Mouse (Mus musculus) heart, postnatal 0 days (tissue): ENCODE results near the gene Psmb9. TPM values are rescaled to one million over a fixed set of nuclear protein-coding genes. Genes with fewer than 3 reads are reported as not detected.
A peak's percentile ranks its signal among the peaks of the same experiment; 100 is the strongest.

ENCODE experiments used
- ATAC-seq: fragments of 200-750 bp; cut with Nextera tagmentation; 2 replicates; pipeline ENCODE4 v1.8.0; 2017; ENCODE audit warnings: low read depth, moderate number of reproducible peaks, moderate library complexity; ENCODE audit not compliant: insufficient read depth
- DNase-seq: peaks from one replicate; pipeline ENCODE4 v3.0.0-alpha.2; 2016; ENCODE audit warnings: low spot score
- H3K27ac ChIP-seq: fragments of 300-500 bp; sonication (generic); 2 replicates; pipeline ENCODE4 v1.5.1; 2014; ENCODE audit warnings: low read depth, mild to moderate bottlenecking
- H3K27me3 ChIP-seq: fragments of 300-500 bp; sonication (generic); 2 replicates; pipeline ENCODE4 v1.6.1; 2014; ENCODE audit warnings: low read length, mixed read lengths; ENCODE audit not compliant: control insufficient read depth, insufficient read depth
- H3K36me3 ChIP-seq: fragments of 300-500 bp; sonication (generic); replicated peaks from 2 replicates; pipeline ENCODE4 v1.6.1; 2014; ENCODE audit warnings: low read length, mixed read lengths; ENCODE audit not compliant: control insufficient read depth, insufficient read depth
- H3K4me1 ChIP-seq: fragments of 300-500 bp; sonication (generic); 2 replicates; pipeline ENCODE4 v1.6.1; 2014; ENCODE audit warnings: antibody characterized with exemption; ENCODE audit not compliant: control insufficient read depth, insufficient read depth
- H3K4me2 ChIP-seq: fragments of 300-500 bp; sonication (generic); 2 replicates; pipeline ENCODE4 v1.6.1; 2014; ENCODE audit warnings: low read depth, mild to moderate bottlenecking, low read length, moderate library complexity
- H3K4me3 ChIP-seq: fragments of 300-500 bp; sonication (generic); 2 replicates; pipeline ENCODE4 v1.5.1; 2014; ENCODE audit warnings: low read depth, low read length
- H3K9ac ChIP-seq: fragments of 300-500 bp; sonication (generic); replicated peaks from 2 replicates; pipeline ENCODE4 v1.6.1; 2014; ENCODE audit warnings: low read depth, low read length, mixed read lengths
- H3K9me3 ChIP-seq: fragments of 300-500 bp; sonication (generic); replicated peaks from 2 replicates; pipeline ENCODE4 v1.6.1; 2016; ENCODE audit warnings: low read length; ENCODE audit not compliant: control insufficient read depth
- CTCF ChIP-seq: IDR thresholded peaks from 2 replicates; pipeline ENCODE4 v1.5.1; 2016; ENCODE audit warnings: antibody characterized with exemption, control low read depth, low read depth
- EP300 ChIP-seq: IDR thresholded peaks from 2 replicates; pipeline ENCODE4 v1.6.1; 2016; ENCODE audit warnings: antibody characterized with exemption, low read depth
- WGBS: fragments of 180-500 bp; shearing (Covaris S2); extraction: QIAGEN DNeasy Blood & Tissue Kit; methylation state at CpG from one replicate; pipeline ENCODE4 v1.1.7; 2014; 5-methylcytosine and 5-hydroxymethylcytosine counted together
- polyA plus RNA-seq: library from polyadenylated mRNA; unstranded; fragments of >200 nt; fragmentation: Nextera tagmentation; extraction: Ambion mirVana; gene quantifications from 2 replicates; pipeline ENCODE4 v1.2.1, GENCODE M21; 2015
- total RNA-seq: library from RNA; depleted of rRNA; stranded (reverse); fragments of >200 nt; gene quantifications from 2 replicates; pipeline ENCODE4 v1.2.3, GENCODE M21; 2014; ENCODE audit warnings: low replicate concordance; rRNA removed

Gene Psmb9
- total and polyA plus RNA-seq, 2 experiments from 2014 or later = 2.5 to 2.9 TPM

GRCm38 (mm10) chr17:34135297-34136224 lies 52.0 kb downstream of the Psmb9 start:
- H3K27me3 ChIP-seq = peaks cover 42% of the 10 kb centered on the region
- H3K9me3 ChIP-seq = no peaks in the 10 kb centered on the region
- H3K4me2 ChIP-seq = peak overlapping the region; percentile 69
- H3K36me3 ChIP-seq = no peaks in the 10 kb centered on the region
- H3K27ac ChIP-seq = no peak overlapping the region
- peak overlapping the region; percentile 37 for H3K4me3 ChIP-seq
- H3K9ac ChIP-seq = no peak overlapping the region
- DNase-seq (peak; percentile 98), ATAC-seq (peak; percentile 99)
- peaks cover 10% of the 10 kb centered on the region for H3K4me1 ChIP-seq
- 7% methylated on average over 31 of the region's 31 CpGs for WGBS
- no peak for TF ChIP-seq EP300
- TF ChIP-seq CTCF = peak; percentile 100

GRCm38 (mm10) chr17:34134451-34134850 lies 53.1 kb downstream of the Psmb9 start:
- Histone ChIP-seq H3K9ac (no peak overlapping the region), H3K27me3 (peaks cover 31% of the 10 kb centered on the region), H3K27ac (no peak overlapping the region), H3K36me3 (no peaks in the 10 kb centered on the region), H3K4me1 (peaks cover 2% of the 10 kb centered on the region), H3K4me2 (no peak overlapping the region), H3K9me3 (no peaks in the 10 kb centered on the region), H3K4me3 (no peak overlapping the region)
- DNase-seq = no peak
- no peak for ATAC-seq
- TF ChIP-seq EP300 (no peak), CTCF (no peak)
- 75% methylated on average over 3 of the region's 3 CpGs for WGBS

- TF ChIP-seq EP300 (no peak), CTCF (peak; percentile 34)
- Histone ChIP-seq H3K9ac (no peak overlapping the region), H3K4me1 (0 out of 2 replicates have a peak, but pooled peaks cover 1% of the 10 kb centered on the region), H3K27me3 (peaks cover 19% of the 10 kb centered on the region), H3K4me2 (no peak overlapping the region), H3K36me3 (no peaks in the 10 kb centered on the region), H3K4me3 (no peak overlapping the region), H3K9me3 (no peaks in the 10 kb centered on the region), H3K27ac (no peak overlapping the region)
- no peak for DNase-seq
- WGBS = 78% methylated on average over 11 of the region's 11 CpGs
- ATAC-seq = no peak
Observed at GRCm38 (mm10) chr17:34133289-34133688, 54.3 kb downstream of the Psmb9 start.

Other genes starting within 250 kb of the Psmb9 start
- 28.6 and 77.4 TPM in 2 replicates for gene Pfdn6, start 247.4 kb downstream of the Psmb9 start, total RNA-seq
- gene Pfdn6, start 247.4 kb downstream of the Psmb9 start, polyA plus RNA-seq = 123 and 128 TPM in 2 replicates
- gene Wdr46, start 247.1 kb downstream of the Psmb9 start, total RNA-seq = 6.7 and 10.9 TPM in 2 replicates
- gene Wdr46, start 247.1 kb downstream of the Psmb9 start, polyA plus RNA-seq = 8.9 and 11.1 TPM in 2 replicates
- gene B3galt4, start 236.3 kb downstream of the Psmb9 start, total RNA-seq = 0.53 and 0.70 TPM in 2 replicates
- gene B3galt4, start 236.3 kb downstream of the Psmb9 start, polyA plus RNA-seq = 5.5 and 6.1 TPM in 2 replicates
- 28.2 and 31.8 TPM in 2 replicates for gene Vps52, start 232.0 kb downstream of the Psmb9 start, total RNA-seq
- 27.8 TPM in 2 replicates for gene Vps52, start 232.0 kb downstream of the Psmb9 start, polyA plus RNA-seq
- gene Rps18, start 231.8 kb downstream of the Psmb9 start, total RNA-seq = 1,548 and 1,735 TPM in 2 replicates
- 845 and 880 TPM in 2 replicates for gene Rps18, start 231.8 kb downstream of the Psmb9 start, polyA plus RNA-seq
- 61.0 and 84.5 TPM in 2 replicates for gene H2-K1, start 187.4 kb downstream of the Psmb9 start, total RNA-seq
- gene H2-K1, start 187.4 kb downstream of the Psmb9 start, polyA plus RNA-seq = 42.9 and 48.4 TPM in 2 replicates
- 22.5 and 48.5 TPM in 2 replicates for gene Ring1, start 163.1 kb downstream of the Psmb9 start, total RNA-seq
- 10.3 and 11.9 TPM in 2 replicates for gene Ring1, start 163.1 kb downstream of the Psmb9 start, polyA plus RNA-seq
- gene H2-Ke6, start 159.7 kb downstream of the Psmb9 start, total RNA-seq = 80.6 and 101 TPM in 2 replicates
- gene H2-Ke6, start 159.7 kb downstream of the Psmb9 start, polyA plus RNA-seq = 58.5 and 64.6 TPM in 2 replicates
- 88.7 and 97.2 TPM in 2 replicates for gene Slc39a7, start 156.1 kb downstream of the Psmb9 start, total RNA-seq
- gene Slc39a7, start 156.1 kb downstream of the Psmb9 start, polyA plus RNA-seq = 79.7 and 85.4 TPM in 2 replicates
- 29.4 and 36.6 TPM in 2 replicates for gene Rxrb, start 156.0 kb downstream of the Psmb9 start, total RNA-seq
- 28.4 and 31.2 TPM in 2 replicates for gene Rxrb, start 156.0 kb downstream of the Psmb9 start, polyA plus RNA-seq
- gene Col11a2, start 148.3 kb downstream of the Psmb9 start, total RNA-seq = 1.4 and 1.9 TPM in 2 replicates
- 0.25 and 0.29 TPM in 2 replicates for gene Col11a2, start 148.3 kb downstream of the Psmb9 start, polyA plus RNA-seq
- gene H2-Oa, start 95.4 kb downstream of the Psmb9 start, total RNA-seq = not detected in 2 replicates
- gene H2-Oa, start 95.4 kb downstream of the Psmb9 start, polyA plus RNA-seq = not detected in 2 replicates
- gene H2-DMa, start 68.2 kb downstream of the Psmb9 start, total RNA-seq = 2.6 and 7.2 TPM in 2 replicates
- 4.2 and 4.6 TPM in 2 replicates for gene H2-DMa, start 68.2 kb downstream of the Psmb9 start, polyA plus RNA-seq
- gene Brd2, start 65.1 kb downstream of the Psmb9 start, total RNA-seq = 83.2 and 87.5 TPM in 2 replicates
- gene Brd2, start 65.1 kb downstream of the Psmb9 start, polyA plus RNA-seq = 33.4 and 38.4 TPM in 2 replicates
- gene H2-DMb2, start 44.5 kb downstream of the Psmb9 start, total RNA-seq = 1.5 TPM in 1 of 2 replicates, not detected in the other
- 0.33 and 0.38 TPM in 2 replicates for gene H2-DMb2, start 44.5 kb downstream of the Psmb9 start, polyA plus RNA-seq
- gene H2-DMb1, start 34.7 kb downstream of the Psmb9 start, total RNA-seq = 0.19 TPM in 1 of 2 replicates, not detected in the other
- gene H2-DMb1, start 34.7 kb downstream of the Psmb9 start, polyA plus RNA-seq = 0.65 and 0.90 TPM in 2 replicates
- 8.8 and 10.7 TPM in 2 replicates for gene Tap1, start 211 bp downstream of the Psmb9 start, total RNA-seq
- 2.7 and 3.7 TPM in 2 replicates for gene Tap1, start 211 bp downstream of the Psmb9 start, polyA plus RNA-seq
- gene Psmb8, start 10.0 kb upstream of the Psmb9 start, total RNA-seq = 9.7 and 11.0 TPM in 2 replicates
- 9.4 and 9.9 TPM in 2 replicates for gene Psmb8, start 10.0 kb upstream of the Psmb9 start, polyA plus RNA-seq
- gene Tap2, start 15.8 kb upstream of the Psmb9 start, total RNA-seq = 3.3 and 14.5 TPM in 2 replicates
- gene Tap2, start 15.8 kb upstream of the Psmb9 start, polyA plus RNA-seq = 7.0 and 7.5 TPM in 2 replicates
- gene H2-Ob, start 51.1 kb upstream of the Psmb9 start, total RNA-seq = not detected in 2 replicates
- gene H2-Ob, start 51.1 kb upstream of the Psmb9 start, polyA plus RNA-seq = 0.08 and 0.14 TPM in 2 replicates
- gene H2-Ab1, start 69.9 kb upstream of the Psmb9 start, total RNA-seq = 0.69 and 4.1 TPM in 2 replicates
- 2.0 and 3.6 TPM in 2 replicates for gene H2-Ab1, start 69.9 kb upstream of the Psmb9 start, polyA plus RNA-seq
- gene H2-Aa, start 100.1 kb upstream of the Psmb9 start, total RNA-seq = 5.8 TPM in 1 of 2 replicates, not detected in the other
- 1.7 and 2.5 TPM in 2 replicates for gene H2-Aa, start 100.1 kb upstream of the Psmb9 start, polyA plus RNA-seq
- 1.2 TPM in 1 of 2 replicates, not detected in the other for gene H2-Eb1, start 118.1 kb upstream of the Psmb9 start, total RNA-seq
- 4.1 and 4.4 TPM in 2 replicates for gene H2-Eb1, start 118.1 kb upstream of the Psmb9 start, polyA plus RNA-seq
- not detected in 2 replicates for gene H2-Eb2, start 137.9 kb upstream of the Psmb9 start, total RNA-seq
- not detected in 2 replicates for gene H2-Eb2, start 137.9 kb upstream of the Psmb9 start, polyA plus RNA-seq
- not detected in 2 replicates for gene Btnl2, start 167.1 kb upstream of the Psmb9 start, total RNA-seq
- gene Btnl2, start 167.1 kb upstream of the Psmb9 start, polyA plus RNA-seq = not detected in 2 replicates
- not detected in 2 replicates for gene Btnl1, start 189.4 kb upstream of the Psmb9 start, total RNA-seq
- not detected in 2 replicates for gene Btnl1, start 189.4 kb upstream of the Psmb9 start, polyA plus RNA-seq
- gene BC051142, start 211.1 kb upstream of the Psmb9 start, total RNA-seq = not detected in 2 replicates
- gene BC051142, start 211.1 kb upstream of the Psmb9 start, polyA plus RNA-seq = 0.41 and 0.62 TPM in 2 replicates